Mouse (Mus musculus): ENCODE data around the gene Gm4846. TPM values are rescaled to one million over a fixed set of nuclear protein-coding genes. Genes with fewer than 3 reads are reported as not detected.

Gene Gm4846
- polyA plus RNA-seq, 2 experiments: not detected

DNA sequence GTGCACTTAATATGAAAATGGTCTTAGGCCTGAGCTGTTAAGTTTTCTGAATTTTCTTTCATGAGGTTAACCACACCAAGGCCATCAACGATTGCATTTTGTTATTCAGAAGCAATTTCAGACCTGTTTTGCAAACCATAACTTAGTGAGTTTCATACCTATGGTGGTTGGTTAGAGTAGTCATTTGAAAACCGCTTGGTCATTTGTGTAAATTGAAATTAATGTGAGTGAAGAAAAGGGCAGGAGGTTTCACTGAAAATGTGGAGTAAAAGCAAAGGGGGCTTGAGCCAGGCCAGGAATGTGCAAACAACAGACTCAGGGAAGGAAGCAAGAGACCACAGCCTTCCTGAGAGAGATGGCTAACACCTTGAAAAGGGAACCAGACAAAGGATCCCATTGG, 17.9 kb downstream of the Gm4846 start:
- H3K27ac ChIP-seq (replicated peaks; ENCODE audit: low read depth, low read length): no peak overlapping the region
- TF ChIP-seq POLR2A (IDR thresholded peaks at IDR 0.05; ENCODE audit: borderline replicate concordance, extremely low read depth, insufficient read depth, insufficient read length): no peak
- no peaks in the 10 kb centered on the region for H3K9me3 ChIP-seq (ENCODE audit: control insufficient read depth, low read length)
- no peak overlapping the region for H3K4me2 ChIP-seq (replicated peaks; ENCODE audit: low read depth, low read length, severe bottlenecking)
- H3K4me1 ChIP-seq (ENCODE audit: control insufficient read depth, insufficient read depth, low read length): no peaks in the 10 kb centered on the region
- H3K27me3 ChIP-seq (ENCODE audit: control insufficient read depth, insufficient read depth, low read length): no peaks in the 10 kb centered on the region
- H3K9ac ChIP-seq (ENCODE audit: low read depth, low read length, severe bottlenecking): no peak overlapping the region
- ATAC-seq (ENCODE audit: low FRiP score, low read depth) (no peak), DNase-seq (ENCODE audit: low spot score) (no peak)
- WGBS: 70% methylated on average over 2 of the region's 2 CpGs
- H3K36me3 ChIP-seq (ENCODE audit: control insufficient read depth, insufficient read depth, low read length): no peaks in the 10 kb centered on the region
- no peak overlapping the region for H3K4me3 ChIP-seq (replicated peaks; ENCODE audit: low read length)

- H3K9ac ChIP-seq (ENCODE audit: low read depth, low read length, severe bottlenecking): no peak overlapping the region
- H3K27me3 ChIP-seq (ENCODE audit: control insufficient read depth, insufficient read depth, low read length): no peaks in the 10 kb centered on the region
- H3K4me2 ChIP-seq (replicated peaks; ENCODE audit: low read depth, low read length, severe bottlenecking): no peak overlapping the region
- WGBS: 92% methylated on average over 3 of the region's 3 CpGs
- H3K36me3 ChIP-seq (ENCODE audit: control insufficient read depth, insufficient read depth, low read length): no peaks in the 10 kb centered on the region
- no peak for TF ChIP-seq POLR2A (IDR thresholded peaks at IDR 0.05; ENCODE audit: borderline replicate concordance, extremely low read depth, insufficient read depth, insufficient read length)
- ATAC-seq (ENCODE audit: low FRiP score, low read depth) (no peak), DNase-seq (ENCODE audit: low spot score) (no peak)
- H3K4me3 ChIP-seq (replicated peaks; ENCODE audit: low read length): no peak overlapping the region
- H3K4me1 ChIP-seq (ENCODE audit: control insufficient read depth, insufficient read depth, low read length): no peaks in the 10 kb centered on the region
- H3K9me3 ChIP-seq (ENCODE audit: control insufficient read depth, low read length): no peaks in the 10 kb centered on the region
- no peak overlapping the region for H3K27ac ChIP-seq (replicated peaks; ENCODE audit: low read depth, low read length)
Measured at GRCm38 (mm10) chr1:166467172-166467571, 30.2 kb downstream of the Gm4846 start.

DNA sequence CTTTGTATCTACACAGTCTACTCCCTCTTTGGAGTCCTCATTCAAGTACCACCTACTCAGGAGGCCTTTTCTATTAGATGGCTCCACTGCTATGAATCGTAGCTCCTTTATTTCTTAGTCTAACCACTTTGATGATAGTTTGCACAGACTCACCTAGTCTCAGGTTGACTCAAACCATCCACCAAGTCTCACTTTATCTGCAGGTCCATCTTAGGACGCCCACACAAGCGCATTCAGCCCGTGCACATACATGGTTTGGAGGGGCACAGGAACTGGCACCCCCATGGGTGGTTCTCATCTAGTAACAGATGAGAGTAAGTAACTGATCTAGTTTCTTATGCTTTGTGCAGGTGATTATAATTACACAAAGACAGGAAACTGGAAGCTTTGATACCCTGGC, 34.8 kb downstream of the Gm4846 start:
- Histone ChIP-seq H3K4me1 (ENCODE audit: control insufficient read depth, insufficient read depth, low read length) (no peaks in the 10 kb centered on the region), H3K27me3 (ENCODE audit: control insufficient read depth, insufficient read depth, low read length) (no peaks in the 10 kb centered on the region), H3K4me3 (replicated peaks; ENCODE audit: low read length) (no peak overlapping the region), H3K4me2 (replicated peaks; ENCODE audit: low read depth, low read length, severe bottlenecking) (no peak overlapping the region), H3K9me3 (ENCODE audit: control insufficient read depth, low read length) (no peaks in the 10 kb centered on the region), H3K36me3 (ENCODE audit: control insufficient read depth, insufficient read depth, low read length) (no peaks in the 10 kb centered on the region), H3K27ac (replicated peaks; ENCODE audit: low read depth, low read length) (no peak overlapping the region), H3K9ac (ENCODE audit: low read depth, low read length, severe bottlenecking) (no peak overlapping the region)
- 86% methylated on average over 4 of the region's 4 CpGs for WGBS
- DNase-seq (ENCODE audit: low spot score): no peak
- no peak for TF ChIP-seq POLR2A (IDR thresholded peaks at IDR 0.05; ENCODE audit: borderline replicate concordance, extremely low read depth, insufficient read depth, insufficient read length)
- no peak for ATAC-seq (ENCODE audit: low FRiP score, low read depth)

DNA sequence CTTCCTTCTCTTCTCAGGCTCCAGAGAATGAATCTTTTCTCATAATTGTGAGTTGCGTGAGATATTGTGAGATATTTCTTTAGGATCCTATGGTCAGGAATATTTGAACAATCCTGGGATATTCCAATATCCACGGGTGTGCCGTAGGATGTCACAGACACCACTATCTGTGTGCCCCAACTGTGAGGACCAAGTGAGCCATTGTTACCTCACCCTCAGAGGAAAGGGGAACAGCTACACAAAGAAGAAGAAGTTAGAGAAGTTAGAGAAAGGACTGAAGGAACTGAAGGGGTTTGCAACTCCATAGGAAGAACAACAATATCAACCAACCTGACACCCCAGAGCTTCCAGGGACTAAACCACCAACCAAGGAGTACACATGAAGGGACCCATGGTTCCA, 55.4 kb downstream of the Gm4846 start:
- ATAC-seq (ENCODE audit: low FRiP score, low read depth): no peak
- Histone ChIP-seq H3K4me1 (ENCODE audit: control insufficient read depth, insufficient read depth, low read length) (no peaks in the 10 kb centered on the region), H3K27ac (replicated peaks; ENCODE audit: low read depth, low read length) (no peak overlapping the region), H3K4me2 (replicated peaks; ENCODE audit: low read depth, low read length, severe bottlenecking) (no peak overlapping the region), H3K27me3 (ENCODE audit: control insufficient read depth, insufficient read depth, low read length) (no peaks in the 10 kb centered on the region), H3K9ac (ENCODE audit: low read depth, low read length, severe bottlenecking) (no peak overlapping the region), H3K36me3 (ENCODE audit: control insufficient read depth, insufficient read depth, low read length) (no peaks in the 10 kb centered on the region), H3K4me3 (replicated peaks; ENCODE audit: low read length) (no peak overlapping the region), H3K9me3 (ENCODE audit: control insufficient read depth, low read length) (no peaks in the 10 kb centered on the region)
- WGBS: 90% methylated on average over 3 of the region's 3 CpGs
- no peak for DNase-seq (ENCODE audit: low spot score)
- no peak for TF ChIP-seq POLR2A (IDR thresholded peaks at IDR 0.05; ENCODE audit: borderline replicate concordance, extremely low read depth, insufficient read depth, insufficient read length)

GRCm38 (mm10) chr1:166439426-166439825, 58.0 kb downstream of the Gm4846 start:
- H3K4me1 ChIP-seq (ENCODE audit: control insufficient read depth, insufficient read depth, low read length): no peaks in the 10 kb centered on the region
- no peaks in the 10 kb centered on the region for H3K9me3 ChIP-seq (ENCODE audit: control insufficient read depth, low read length)
- DNase-seq (ENCODE audit: low spot score) (no peak), ATAC-seq (ENCODE audit: low FRiP score, low read depth) (no peak)
- H3K36me3 ChIP-seq (ENCODE audit: control insufficient read depth, insufficient read depth, low read length): no peaks in the 10 kb centered on the region
- H3K4me2 ChIP-seq (replicated peaks; ENCODE audit: low read depth, low read length, severe bottlenecking): no peak overlapping the region
- no peak overlapping the region for H3K4me3 ChIP-seq (replicated peaks; ENCODE audit: low read length)
- H3K27me3 ChIP-seq (ENCODE audit: control insufficient read depth, insufficient read depth, low read length): no peaks in the 10 kb centered on the region
- H3K27ac ChIP-seq (replicated peaks; ENCODE audit: low read depth, low read length): no peak overlapping the region
- WGBS: 59% methylated on average over 6 of the region's 6 CpGs
- no peak overlapping the region for H3K9ac ChIP-seq (ENCODE audit: low read depth, low read length, severe bottlenecking)
- no peak for TF ChIP-seq POLR2A (IDR thresholded peaks at IDR 0.05; ENCODE audit: borderline replicate concordance, extremely low read depth, insufficient read depth, insufficient read length)

Other genes with a start within 250 kb of the Gm4846 start
- gene Ildr2, start 243.4 kb downstream of the Gm4846 start, polyA plus RNA-seq (2012; rRNA removed): 0.20 and 0.31 TPM in 2 replicates
- gene Ildr2, start 243.4 kb downstream of the Gm4846 start, polyA plus RNA-seq (2014; fragmentation: Nextera tagmentation; extraction: Ambion mirVana): 0.33 and 0.40 TPM in 2 replicates
- gene Tada1, start 118.5 kb downstream of the Gm4846 start, polyA plus RNA-seq (2012; rRNA removed): 50.0 and 50.9 TPM in 2 replicates
- 55.5 and 56.6 TPM in 2 replicates for gene Tada1, start 118.5 kb downstream of the Gm4846 start, polyA plus RNA-seq (2014; fragmentation: Nextera tagmentation; extraction: Ambion mirVana)
- gene Pogk, start 87.7 kb downstream of the Gm4846 start, polyA plus RNA-seq (2012; rRNA removed): 26.8 and 28.4 TPM in 2 replicates
- 21.7 and 26.2 TPM in 2 replicates for gene Pogk, start 87.7 kb downstream of the Gm4846 start, polyA plus RNA-seq (2014; fragmentation: Nextera tagmentation; extraction: Ambion mirVana)
- not detected in 2 replicates for gene Gm4847, start 150.1 kb upstream of the Gm4846 start, polyA plus RNA-seq (2012; rRNA removed)
- not detected in 2 replicates for gene Gm4847, start 150.1 kb upstream of the Gm4846 start, polyA plus RNA-seq (2014; fragmentation: Nextera tagmentation; extraction: Ambion mirVana)
- gene Fmo9, start 184.3 kb upstream of the Gm4846 start, polyA plus RNA-seq (2012; rRNA removed): not detected in 2 replicates
- not detected in 2 replicates for gene Fmo9, start 184.3 kb upstream of the Gm4846 start, polyA plus RNA-seq (2014; fragmentation: Nextera tagmentation; extraction: Ambion mirVana)

Data from limb, embryonic 14.5 days (tissue).